Comparison of ENCODE assay signal across 9 mouse cellular contexts in the genomic region with DNA sequence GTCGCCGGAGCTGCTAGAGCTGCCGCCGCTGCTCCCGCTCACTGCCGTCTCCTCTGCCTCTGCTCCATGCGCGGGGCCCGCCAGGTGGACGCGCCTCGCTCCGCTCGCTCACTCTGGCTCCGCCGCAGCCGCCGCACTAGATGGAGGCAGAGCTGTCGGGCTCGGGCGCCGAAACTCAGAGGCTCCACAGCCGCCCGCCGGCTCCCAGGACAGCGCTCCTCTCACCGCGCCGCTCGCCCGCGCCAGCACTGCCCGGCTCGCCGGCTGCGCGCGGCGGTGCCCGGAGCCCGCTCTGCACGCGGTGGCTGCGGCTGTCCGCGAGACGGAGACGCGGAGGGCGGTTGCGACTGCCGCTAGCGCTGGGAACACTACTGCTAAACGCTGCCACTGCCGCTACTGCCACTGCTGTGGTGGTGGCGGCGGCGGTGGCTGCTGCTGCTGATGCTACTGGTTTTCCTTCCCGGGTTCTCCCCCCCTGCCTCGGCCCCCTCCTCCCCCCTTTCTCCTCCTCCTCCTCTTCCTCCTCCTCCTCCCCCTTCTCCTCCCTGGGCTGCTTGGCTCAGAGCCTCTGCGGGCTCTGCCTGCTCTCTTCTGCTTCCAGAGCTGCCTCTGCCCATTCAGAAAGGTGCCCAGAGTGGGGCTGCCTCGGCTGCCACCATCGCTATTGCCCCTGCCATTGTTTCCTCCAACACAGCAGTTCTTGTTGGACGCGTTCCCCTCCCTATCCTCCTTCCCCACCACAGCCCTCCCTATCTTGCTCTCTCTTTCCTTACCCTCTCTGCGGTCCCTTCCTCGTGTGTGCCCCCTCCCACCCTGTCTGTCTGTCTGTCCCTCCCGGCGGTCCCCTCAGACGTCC. TPM values are rescaled to one million over a fixed set of nuclear protein-coding genes. Genes with fewer than 3 reads are reported as not detected.
DNase-seq lines count a peak whose midpoint lies in the region; ATAC-seq lines count a peak whose summit lies in the region.
"Had no signal": no experiment of that assay in that cellular context is flagged by ENCODE, and none has a peak within 500 bp of the region (broad histone marks: within the 10 kb centered on the region; RNA-seq: fewer than 3 reads in every experiment).

A gene (minus strand): TSS at position 450 of the 856 bp plus-strand sequence.

- no peaks in the 10 kb centered on the region; the same call in 1 of the 2 replicates for H3K9me3 ChIP-seq in neural tube, embryonic 11.5 days (ENCODE audit: control insufficient read depth, low read length)
- H3K9me3 ChIP-seq in heart, embryonic 12.5 days (replicated peaks), result peaks cover 18% of the 10 kb centered on the region
- peaks cover 11% of the 10 kb centered on the region; the same call in 1 of the 2 replicates for H3K9me3 ChIP-seq in kidney, embryonic 16.5 days (ENCODE audit: low read length)
- no peaks in the 10 kb centered on the region for H3K9me3 ChIP-seq in limb, embryonic 15.5 days
- H3K9me3 ChIP-seq in midbrain, embryonic 16.5 days (replicated peaks; ENCODE audit: control insufficient read depth, low read length, poor library complexity, severe bottlenecking), result no peaks in the 10 kb centered on the region

- peak within 1 kb of the TSS; percentile 11; the same call in 1 of the 2 replicates for H3K27ac ChIP-seq in neural tube, embryonic 11.5 days (ENCODE audit: low read depth, low read length)
- H3K27ac ChIP-seq in heart, embryonic 12.5 days (ENCODE audit: poor library complexity, severe bottlenecking), result peak within 1 kb of the TSS; percentile 47; the same call in 1 of the 2 replicates
- H3K27ac ChIP-seq in kidney, embryonic 16.5 days (ENCODE audit: low read length), result peak within 1 kb of the TSS; percentile 18; the same call in 1 of the 2 replicates
- H3K27ac ChIP-seq in limb, embryonic 15.5 days, result peak within 1 kb of the TSS; percentile 78
- peak within 1 kb of the TSS; percentile 97 for H3K27ac ChIP-seq in midbrain, embryonic 16.5 days (ENCODE audit: low read length)

- H3K9ac ChIP-seq in neural tube, embryonic 11.5 days (ENCODE audit: low read length), result peak within 1 kb of the TSS; percentile 61
- peak within 1 kb of the TSS; percentile 68 for H3K9ac ChIP-seq in heart, embryonic 12.5 days
- peak within 1 kb of the TSS; percentile 63 for H3K9ac ChIP-seq in kidney, embryonic 16.5 days (replicated peaks; ENCODE audit: low read length)
- peak within 1 kb of the TSS; percentile 37 for H3K9ac ChIP-seq in limb, embryonic 15.5 days
- peak within 1 kb of the TSS; percentile 86 for H3K9ac ChIP-seq in midbrain, embryonic 16.5 days (ENCODE audit: low read depth, low read length)

- no peaks in the 10 kb centered on the region for H3K36me3 ChIP-seq in neural tube, embryonic 11.5 days (ENCODE audit: control insufficient read depth, insufficient read depth, low read length)
- H3K36me3 ChIP-seq in heart, embryonic 12.5 days, result no peaks in the 10 kb centered on the region
- H3K36me3 ChIP-seq in kidney, embryonic 16.5 days (ENCODE audit: insufficient read depth, low read length), result no peaks in the 10 kb centered on the region
- no peaks in the 10 kb centered on the region for H3K36me3 ChIP-seq in limb, embryonic 15.5 days
- H3K36me3 ChIP-seq in midbrain, embryonic 16.5 days (ENCODE audit: control insufficient read depth, insufficient read depth, low read length), result no peaks in the 10 kb centered on the region

- DNase-seq in neural tube, embryonic 11.5 days (ENCODE audit: low spot score), result peak; percentile 56
- DNase-seq in neural tube, embryonic 10.5 days (ENCODE audit: extremely low spot score, low spot score), result no peak
- DNase-seq in embryo, embryonic 9.5 days (ENCODE audit: extremely low spot score), result peak; percentile 41
- peak; percentile 52 for DNase-seq in testis, postnatal 14 days (ENCODE audit: low spot score)

- 14% methylated on average over 37 of the region's 70 CpGs for WGBS in neural tube, embryonic 11.5 days
- 26% methylated on average over 62 of the region's 70 CpGs for WGBS in heart, embryonic 12.5 days
- WGBS in kidney, embryonic 16.5 days, result 21% methylated on average over 48 of the region's 70 CpGs
- 20% methylated on average over 57 of the region's 70 CpGs for WGBS in limb, embryonic 15.5 days
- 35% methylated on average over 36 of the region's 70 CpGs for WGBS in midbrain, embryonic 16.5 days

- peak within 1 kb of the TSS; percentile 51 for H3K4me3 ChIP-seq in neural tube, embryonic 11.5 days (ENCODE audit: low read depth, low read length)
- H3K4me3 ChIP-seq in heart, embryonic 12.5 days, result peak within 1 kb of the TSS; percentile 61
- peak within 1 kb of the TSS; percentile 54 for H3K4me3 ChIP-seq in kidney, embryonic 16.5 days (ENCODE audit: low read length)
- H3K4me3 ChIP-seq in limb, embryonic 15.5 days, result peak within 1 kb of the TSS; percentile 55
- peak within 1 kb of the TSS; percentile 63 for H3K4me3 ChIP-seq in midbrain, embryonic 16.5 days (ENCODE audit: low read depth, low read length)

- ATAC-seq in neural tube, embryonic 11.5 days (ENCODE audit: insufficient read depth, low FRiP score, low TSS enrichment), result peak; percentile 78
- peak; percentile 66 for ATAC-seq in heart, embryonic 12.5 days (ENCODE audit: insufficient number of reproducible peaks, low FRiP score)
- ATAC-seq in kidney, embryonic 16.5 days (ENCODE audit: low FRiP score, low TSS enrichment), result peak; percentile 79
- peak; percentile 72; the same call in 1 of the 2 replicates for ATAC-seq in limb, embryonic 15.5 days (ENCODE audit: insufficient number of reproducible peaks, low FRiP score, low TSS enrichment, low read depth)
- peak; percentile 90 for ATAC-seq in midbrain, embryonic 16.5 days

- no peaks in the 10 kb centered on the region for H3K4me1 ChIP-seq in neural tube, embryonic 11.5 days (ENCODE audit: control insufficient read depth, insufficient read depth, low read length)
- H3K4me1 ChIP-seq in heart, embryonic 12.5 days (replicated peaks), result no peaks in the 10 kb centered on the region
- no peaks in the 10 kb centered on the region for H3K4me1 ChIP-seq in kidney, embryonic 16.5 days (ENCODE audit: insufficient read depth, low read length)
- H3K4me1 ChIP-seq in limb, embryonic 15.5 days, result no peaks in the 10 kb centered on the region
- H3K4me1 ChIP-seq in midbrain, embryonic 16.5 days (ENCODE audit: control insufficient read depth, insufficient read depth, low read length), result no peaks in the 10 kb centered on the region

- H3K27me3 ChIP-seq in neural tube, embryonic 11.5 days (ENCODE audit: control insufficient read depth, insufficient read depth, low read length), result peaks cover 13% of the 10 kb centered on the region; the same call in 1 of the 2 replicates
- peaks cover 41% of the 10 kb centered on the region for H3K27me3 ChIP-seq in heart, embryonic 12.5 days (replicated peaks)
- peaks cover 44% of the 10 kb centered on the region for H3K27me3 ChIP-seq in kidney, embryonic 16.5 days (ENCODE audit: insufficient read depth, low read length)
- peaks cover 35% of the 10 kb centered on the region for H3K27me3 ChIP-seq in limb, embryonic 15.5 days
- no peaks in the 10 kb centered on the region; the same call in 1 of the 2 replicates for H3K27me3 ChIP-seq in midbrain, embryonic 16.5 days (ENCODE audit: control insufficient read depth, insufficient read depth, low read depth, low read length)
- H3K27me3 ChIP-seq: CH12.LX had no signal

- H3K4me2 ChIP-seq in neural tube, embryonic 11.5 days (ENCODE audit: low read depth), result peak within 1 kb of the TSS; percentile 63
- peak within 1 kb of the TSS; percentile 75 for H3K4me2 ChIP-seq in heart, embryonic 12.5 days
- H3K4me2 ChIP-seq in kidney, embryonic 16.5 days (replicated peaks; ENCODE audit: low read depth, low read length), result peak within 1 kb of the TSS; percentile 69
- peak within 1 kb of the TSS; percentile 64 for H3K4me2 ChIP-seq in limb, embryonic 15.5 days
- H3K4me2 ChIP-seq in midbrain, embryonic 16.5 days (ENCODE audit: low read length), result peak within 1 kb of the TSS; percentile 58

RNA-seq across cellular contexts. Expression of the gene that starts here (rescaled TPM):
- polyA plus RNA-seq in neural tube, embryonic 11.5 days (2014; fragmentation: Nextera tagmentation; extraction: Ambion mirVana), result 1.8 TPM in 2 replicates
- 1.7 TPM in 2 replicates for polyA plus RNA-seq in heart, embryonic 12.5 days (2016; fragmentation: Nextera tagmentation; extraction: Ambion mirVana)
- polyA plus RNA-seq in kidney, embryonic 16.5 days (2015; fragmentation: Nextera tagmentation; extraction: Ambion mirVana), result 1.4 and 1.5 TPM in 2 replicates
- 2.7 and 3.3 TPM in 2 replicates for polyA plus RNA-seq in limb, embryonic 15.5 days (2015; fragmentation: Nextera tagmentation; extraction: Ambion mirVana)
- polyA plus RNA-seq in midbrain, embryonic 16.5 days (2015; fragmentation: Nextera tagmentation; extraction: Ambion mirVana), result 19.2 and 21.9 TPM in 2 replicates

Comparison
In these comparisons a context has a peak if more than half of its experiments do, and no peak if none do; other contexts are left out.
1. H3K27ac ChIP-seq: peak in every context shown above with its lines; median percentile 97 in midbrain, embryonic 16.5 days; 78 in limb, embryonic 15.5 days; 47 in heart, embryonic 12.5 days; 18 in kidney, embryonic 16.5 days; 11 in neural tube, embryonic 11.5 days.